Mouse (Mus musculus) bone marrow, adult 2 months (tissue): ENCODE data around the gene 2410004P03Rik.

ENCODE experiments used
- CTCF ChIP-seq: fragments of 200-500 bp; IDR thresholded peaks from 2 replicates; pipeline ENCODE4 v1.5.1; 2011; ENCODE audit warnings: low read length, control low read depth; ENCODE audit not compliant: control insufficient read depth, insufficient read depth
- POLR2A ChIP-seq: fragments of 200-500 bp; IDR thresholded peaks from 2 replicates; pipeline ENCODE4 v1.6.1; 2011; ENCODE audit warnings: low read depth, mild to moderate bottlenecking, control low read depth, low read length, borderline replicate concordance; ENCODE audit not compliant: control insufficient read depth

- no peak for TF ChIP-seq CTCF
- TF ChIP-seq POLR2A, result no peak
Measured at GRCm38 (mm10) chr12:16996281-16996680, 15.2 kb downstream of the 2410004P03Rik start.
